23 mouse cellular contexts compared by ENCODE assay signal in genomic region chr17:7814433-7814832, GRCm38 (mm10). TPM values are rescaled to one million over a fixed set of nuclear protein-coding genes. Genes with fewer than 3 reads are reported as not detected.
A peak's percentile ranks its signal among the peaks of the same experiment; 100 is the strongest.
DNase-seq lines count a peak whose midpoint lies in the region; ATAC-seq lines count a peak whose summit lies in the region.
"Had no signal": no experiment of that assay in that cellular context is flagged by ENCODE, and none has a peak within 500 bp of the region (broad histone marks: within the 10 kb centered on the region; RNA-seq: fewer than 3 reads in every experiment).

No protein-coding gene starts in this region.

- 41% methylated on average over 3 of the region's 3 CpGs for WGBS in heart, embryonic 10.5 days
- 42% methylated on average over 3 of the region's 3 CpGs for WGBS in stomach, embryonic 14.5 days
- 42% methylated on average over 3 of the region's 3 CpGs for WGBS in stomach, embryonic 15.5 days

- H3K36me3 ChIP-seq in heart, embryonic 10.5 days, result no peaks in the 10 kb centered on the region
- H3K36me3 ChIP-seq in stomach, embryonic 14.5 days (ENCODE audit: control insufficient read depth, insufficient read depth, low read length), result no peaks in the 10 kb centered on the region
- H3K36me3 ChIP-seq in stomach, embryonic 15.5 days, result no peaks in the 10 kb centered on the region
- H3K36me3 ChIP-seq: embryonic facial prominence, embryonic 13.5 days; embryonic facial prominence, embryonic 15.5 days; forebrain, embryonic 10.5 days; forebrain, embryonic 12.5 days had no signal

- no peak overlapping the region for H3K9ac ChIP-seq in stomach, embryonic 14.5 days (replicated peaks; ENCODE audit: low read depth, low read length)
- H3K9ac ChIP-seq in stomach, embryonic 15.5 days, result no peak overlapping the region
- H3K9ac ChIP-seq: embryonic facial prominence, embryonic 13.5 days; embryonic facial prominence, embryonic 15.5 days; forebrain, embryonic 12.5 days had no signal

- H3K4me2 ChIP-seq in stomach, embryonic 14.5 days (replicated peaks; ENCODE audit: low read depth, low read length), result no peak overlapping the region
- H3K4me2 ChIP-seq in stomach, embryonic 15.5 days, result no peak overlapping the region
- H3K4me2 ChIP-seq: embryonic facial prominence, embryonic 13.5 days; embryonic facial prominence, embryonic 15.5 days; forebrain, embryonic 12.5 days had no signal

- no peaks in the 10 kb centered on the region for H3K4me1 ChIP-seq in heart, embryonic 10.5 days
- 0 out of 2 replicates have a peak, but pooled peaks cover 6% of the 10 kb centered on the region for H3K4me1 ChIP-seq in stomach, embryonic 14.5 days (ENCODE audit: control insufficient read depth, insufficient read depth, low read length)
- 0 out of 2 replicates have a peak, but pooled peaks cover 3% of the 10 kb centered on the region for H3K4me1 ChIP-seq in stomach, embryonic 15.5 days
- H3K4me1 ChIP-seq: embryonic facial prominence, embryonic 15.5 days; forebrain, embryonic 10.5 days; forebrain, embryonic 12.5 days had no signal

- H3K4me3 ChIP-seq in heart, embryonic 10.5 days, result no peak overlapping the region
- no peak overlapping the region for H3K4me3 ChIP-seq in stomach, embryonic 14.5 days (ENCODE audit: low read depth, low read length)
- H3K4me3 ChIP-seq in stomach, embryonic 15.5 days (replicated peaks), result no peak overlapping the region
- H3K4me3 ChIP-seq: embryonic facial prominence, embryonic 13.5 days; embryonic facial prominence, embryonic 15.5 days; erythroblast, embryonic 14.5 days; forebrain, embryonic 10.5 days; forebrain, embryonic 12.5 days had no signal

- intact Hi-C loops in heart, postnatal 36 days (cut with DNase I), result loop anchor here (5.0 kb wide), 1 partner anchor 222 kb away; no protein-coding TSS in a partner anchor

- DNase-seq in heart, embryonic 10.5 days (ENCODE audit: low spot score), result peak; percentile 5
- no peak for DNase-seq in heart, postnatal 36 days
- no peak for DNase-seq in frontal cortex, adult 2 months (ENCODE audit: extremely low spot score in 1 of 2, low spot score in 1 of 2)
- DNase-seq in urinary bladder, adult 18-20 months (ENCODE audit: low spot score in 2 of 2), result no peak
- DNase-seq: adrenal gland, adult 2 months; adrenal gland, postnatal 10 days; adrenal gland, postnatal 25 days; cerebellum, adult 11 months; cerebellum, adult 18-20 months; cerebellum, adult 8-10 months; cerebellum, adult 9-11 months; cerebellum, postnatal 14 days; cerebellum, postnatal 36 days; embryo, embryonic 11 days had no signal

- 0 out of 2 replicates have a peak, but pooled peaks have one; percentile 53 for ATAC-seq in stomach, embryonic 14.5 days (ENCODE audit: insufficient number of reproducible peaks, insufficient read depth, low FRiP score, low read depth)
- no peak for ATAC-seq in stomach, embryonic 15.5 days (ENCODE audit: insufficient read depth, low FRiP score, low read depth)
- ATAC-seq: forebrain, embryonic 14.5 days had no signal

- no peak overlapping the region for H3K27ac ChIP-seq in heart, embryonic 10.5 days
- H3K27ac ChIP-seq in stomach, embryonic 14.5 days (ENCODE audit: low read length), result 0 out of 2 replicates have a peak overlapping the region, but pooled peaks have one; percentile 16
- 0 out of 2 replicates have a peak overlapping the region, but pooled peaks have one; percentile 21 for H3K27ac ChIP-seq in stomach, embryonic 15.5 days
- H3K27ac ChIP-seq: embryonic facial prominence, embryonic 13.5 days; embryonic facial prominence, embryonic 15.5 days; forebrain, embryonic 10.5 days; forebrain, embryonic 12.5 days had no signal

- H3K9me3 ChIP-seq in heart, embryonic 10.5 days, result no peaks in the 10 kb centered on the region
- H3K9me3 ChIP-seq in stomach, embryonic 14.5 days (ENCODE audit: control insufficient read depth, low read depth, low read length), result no peaks in the 10 kb centered on the region
- H3K9me3 ChIP-seq in stomach, embryonic 15.5 days, result no peaks in the 10 kb centered on the region
- H3K9me3 ChIP-seq: embryonic facial prominence, embryonic 13.5 days; embryonic facial prominence, embryonic 15.5 days; forebrain, embryonic 10.5 days; forebrain, embryonic 12.5 days had no signal

- H3K27me3 ChIP-seq in heart, embryonic 10.5 days (ENCODE audit: insufficient read depth, poor library complexity, severe bottlenecking), result peaks cover 10% of the 10 kb centered on the region; the same call in 1 of the 2 replicates
- no peaks in the 10 kb centered on the region for H3K27me3 ChIP-seq in stomach, embryonic 14.5 days (ENCODE audit: control insufficient read depth, insufficient read depth, low read length)
- H3K27me3 ChIP-seq in stomach, embryonic 15.5 days (replicated peaks), result no peaks in the 10 kb centered on the region
- H3K27me3 ChIP-seq: forebrain, embryonic 12.5 days had no signal

RNA-seq across cellular contexts. Expression of gene Fndc1, which starts 12.7 kb away (rescaled TPM):
- 0.48 and 0.60 TPM in 2 replicates for polyA plus RNA-seq in heart, embryonic 10.5 days (2016; fragmentation: Nextera tagmentation; extraction: Ambion mirVana)
- total RNA-seq in heart, postnatal 36 days (2021), result 10 to 100 TPM; 17.9 to 23.7 TPM
- 22.4 and 22.5 TPM in 2 replicates for polyA plus RNA-seq in stomach, embryonic 14.5 days (2014; fragmentation: Nextera tagmentation; extraction: Ambion mirVana)
- 30.1 and 37.4 TPM in 2 replicates for polyA plus RNA-seq in stomach, embryonic 15.5 days (2015; fragmentation: Nextera tagmentation; extraction: Ambion mirVana)
- polyA plus RNA-seq in frontal cortex, adult 2 months (2012; rRNA removed), result 7.5 and 7.6 TPM in 2 replicates
- total RNA-seq: common myeloid progenitor, adult 5-6 weeks had no signal
- polyA plus RNA-seq: erythroblast, embryonic 14.5 days had no signal
